Mouse (Mus musculus) lung, postnatal 0 days (tissue): ENCODE measurements around the gene Cux1.

Source experiments
- CTCF ChIP-seq: IDR thresholded peaks from 2 replicates; pipeline ENCODE4 v1.5.1; 2016; ENCODE audit warnings: antibody characterized with exemption, mild to moderate bottlenecking
- EP300 ChIP-seq: IDR thresholded peaks from 2 replicates; pipeline ENCODE4 v1.6.1; 2016; ENCODE audit warnings: antibody characterized with exemption, mild to moderate bottlenecking, control low read depth

GRCm38 (mm10) chr5:136591816-136592499 lies 24.7 kb upstream of the Cux1 start:
- TF ChIP-seq CTCF (no peak), EP300 (no peak)
